Mouse (Mus musculus): Measurements from ENCODE around the gene Csmd2.

Gene Csmd2

DNA sequence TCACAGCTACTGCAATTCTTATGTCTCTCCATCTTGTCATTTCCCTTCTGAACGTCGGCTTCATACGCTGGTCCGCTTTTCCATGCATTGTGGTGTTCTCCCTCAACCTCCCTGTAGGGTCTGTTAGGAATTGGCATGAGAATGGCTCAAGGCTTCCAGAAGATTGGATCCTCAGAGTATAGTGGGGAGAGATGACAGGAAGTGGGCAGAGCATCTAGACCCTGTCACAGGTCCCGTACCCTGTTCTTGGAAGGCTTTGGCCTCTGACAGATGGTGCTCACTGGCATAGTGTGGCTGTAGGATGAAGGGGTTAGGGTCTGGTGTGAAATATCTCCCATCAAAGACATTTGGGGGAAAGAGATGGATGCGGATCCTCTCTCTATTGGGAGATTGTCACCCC is 380.4 kb downstream of the Csmd2 start:
- DNase-seq, result no peak

DNA sequence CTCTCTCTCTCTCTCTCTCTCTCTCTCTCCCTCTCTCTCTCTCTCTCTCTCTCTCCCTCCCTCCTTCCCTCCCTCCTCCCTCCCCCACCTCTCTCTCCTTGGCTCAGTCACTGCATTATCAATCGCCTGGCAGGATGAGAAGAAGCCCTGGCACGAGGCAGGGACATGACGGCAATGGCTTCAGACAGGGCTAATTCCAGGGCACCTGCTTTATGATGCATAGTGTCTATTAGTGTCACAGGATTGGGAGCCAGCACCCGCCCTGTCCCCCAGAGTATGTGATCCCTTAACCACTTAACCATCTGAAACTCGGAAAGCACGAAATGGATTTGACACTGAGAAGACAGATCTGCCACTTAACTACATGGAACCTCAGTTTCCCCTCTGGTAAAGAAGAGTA is 384.1 kb downstream of the Csmd2 start:
- DNase-seq, result no peak

DNA sequence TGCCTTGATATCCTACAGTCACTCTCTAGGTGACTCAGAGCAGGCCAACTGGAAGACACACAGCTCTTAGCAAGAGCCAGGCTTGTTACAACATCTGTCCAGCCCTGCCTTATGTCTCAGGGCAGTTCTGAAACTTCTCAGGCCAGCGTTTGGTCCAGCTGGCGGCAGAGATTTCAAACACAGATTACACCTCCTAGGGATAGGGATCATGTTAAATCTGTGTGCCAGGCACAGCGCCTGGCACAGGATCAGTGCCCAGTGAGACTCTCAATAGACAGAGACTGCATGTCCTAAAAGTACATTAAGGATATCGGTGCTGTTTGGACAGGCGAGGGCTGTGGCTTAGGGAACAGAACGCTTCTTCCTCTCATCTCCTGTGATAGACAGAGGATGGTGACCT is 385.5 kb downstream of the Csmd2 start:
- no peak for DNase-seq

DNA sequence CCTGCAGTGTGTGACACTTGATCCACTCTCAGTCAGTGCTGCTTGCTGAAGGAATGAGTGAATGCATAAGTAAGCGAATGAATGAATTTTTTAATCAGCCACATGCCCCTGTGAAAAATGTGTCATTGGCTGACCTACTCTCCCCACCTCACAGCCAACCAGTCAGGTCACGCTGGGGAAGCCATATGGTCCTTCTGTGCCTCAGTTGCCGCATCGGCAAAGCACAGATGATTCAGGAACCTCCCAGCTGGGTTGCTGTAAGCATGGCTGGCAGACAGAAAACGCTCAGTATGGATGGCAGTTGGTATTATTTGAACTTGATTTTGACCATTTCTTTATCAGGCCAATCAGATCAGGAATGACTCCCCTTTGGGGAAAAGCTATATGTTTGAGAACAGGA is 386.4 kb downstream of the Csmd2 start:
- DNase-seq, result no peak

DNA sequence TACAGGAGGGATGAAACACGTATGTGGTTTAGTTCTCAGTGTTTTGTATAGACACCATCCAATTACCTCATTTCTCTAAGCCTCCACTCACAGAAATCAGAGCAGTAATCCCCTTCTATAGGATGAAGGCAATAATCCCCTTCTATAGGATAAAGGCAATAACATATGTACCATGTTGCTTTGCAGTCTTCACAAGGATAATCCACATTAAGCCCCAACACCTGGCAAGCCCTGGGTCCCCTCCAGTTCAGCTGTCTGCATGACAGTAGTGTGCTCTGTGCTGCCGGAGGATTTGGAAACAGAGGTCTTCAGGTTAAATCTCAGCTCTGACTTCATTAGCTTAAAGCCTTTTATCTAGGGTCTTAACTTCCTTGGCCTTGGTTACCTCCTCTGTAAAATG is 391.3 kb downstream of the Csmd2 start:
- DNase-seq, result no peak

DNA sequence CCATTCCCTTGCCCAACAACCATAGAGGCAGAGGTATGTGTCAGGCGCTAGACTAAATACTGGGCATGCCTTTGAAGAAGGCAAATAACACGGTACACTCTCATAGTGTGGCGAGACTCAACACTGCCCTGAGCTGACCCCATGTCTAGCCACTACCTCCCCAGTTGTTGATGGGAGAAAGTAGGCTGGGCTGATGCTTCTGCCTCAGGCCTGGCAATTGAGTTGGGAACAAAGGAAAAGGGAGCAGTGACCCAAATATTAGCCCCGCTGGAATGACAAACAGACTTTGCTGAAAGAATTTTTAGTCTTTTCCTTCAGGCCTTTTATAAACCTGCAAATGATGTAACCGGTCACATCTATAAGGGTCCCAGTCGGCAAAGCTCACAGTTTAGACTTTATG is 393.7 kb downstream of the Csmd2 start:
- DNase-seq, result no peak

DNA sequence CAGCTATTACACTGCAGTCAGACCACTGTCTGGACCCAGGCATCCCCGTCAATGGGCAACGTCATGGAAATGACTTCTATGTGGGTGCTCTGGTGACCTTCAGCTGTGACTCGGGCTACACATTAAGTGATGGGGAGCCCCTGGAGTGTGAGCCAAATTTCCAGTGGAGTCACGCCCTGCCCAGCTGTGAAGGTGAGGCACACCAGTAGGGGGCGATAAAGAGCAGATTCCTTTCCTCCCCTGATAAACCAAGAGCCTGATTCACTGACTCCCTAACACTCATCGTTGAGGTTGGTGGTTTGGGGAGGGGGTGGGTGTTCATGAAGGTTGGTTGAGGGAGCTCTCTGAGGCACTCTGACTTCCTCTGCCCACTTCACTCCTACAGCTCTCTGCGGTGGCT is 396.1 kb downstream of the Csmd2 start:
- no peak for DNase-seq

DNA sequence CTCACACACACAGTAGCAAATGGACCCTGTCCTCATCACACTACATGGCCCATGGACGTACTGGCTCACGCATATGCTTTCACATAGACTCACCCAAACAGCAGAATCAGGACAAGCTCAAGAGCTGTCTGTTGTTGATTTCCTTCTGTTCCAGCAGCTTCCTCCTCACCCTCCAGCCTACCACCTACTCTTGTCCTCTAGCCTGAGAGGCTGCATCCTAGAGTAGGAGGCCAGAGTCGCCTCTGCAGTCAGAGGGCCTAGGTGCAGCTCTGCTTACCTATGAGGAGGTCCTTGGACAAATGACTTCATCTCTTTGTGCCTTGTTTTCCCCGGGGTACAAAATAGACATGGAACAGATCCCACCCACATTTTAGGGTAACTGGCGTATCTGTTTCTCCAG is 403.8 kb downstream of the Csmd2 start:
- no peak for DNase-seq

DNA sequence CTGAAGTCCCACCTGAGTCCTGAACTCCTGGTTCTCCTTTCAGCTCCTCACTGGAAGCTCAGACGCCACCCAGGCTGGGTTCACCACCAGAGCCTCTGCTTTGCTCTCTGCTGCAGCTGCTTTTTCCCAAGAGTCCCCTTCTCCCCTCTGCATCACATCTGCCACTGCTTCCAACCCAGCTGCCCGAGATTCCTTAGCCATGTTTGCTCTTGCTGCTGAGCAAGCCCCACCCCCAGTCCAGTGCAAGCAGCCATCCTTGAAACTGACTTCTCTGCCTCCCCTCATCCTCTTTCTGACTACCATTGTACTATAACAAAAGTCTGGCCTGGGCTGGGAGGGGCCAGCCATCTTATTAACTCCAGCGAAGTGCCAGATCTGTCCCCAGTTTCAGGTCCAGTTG is 404.6 kb downstream of the Csmd2 start:
- DNase-seq, result no peak

DNA sequence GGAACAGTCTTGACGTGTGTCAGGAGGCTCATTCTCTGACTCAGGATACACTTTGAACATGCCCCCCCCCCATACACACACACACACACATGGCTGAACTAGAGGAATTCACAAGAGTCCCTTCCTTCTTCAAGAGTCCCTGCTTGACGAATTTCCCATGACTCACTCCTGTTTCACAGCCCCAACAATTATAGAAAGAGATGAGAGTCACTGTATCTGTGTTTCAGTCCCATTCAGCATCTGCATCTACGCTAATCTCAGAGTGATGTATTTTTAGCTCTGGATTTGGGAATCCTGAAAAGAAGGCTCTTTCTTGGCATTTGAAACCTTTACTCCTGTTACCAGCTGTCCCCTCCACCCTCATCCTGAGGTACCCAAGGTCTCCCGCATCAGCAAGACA is 406.2 kb downstream of the Csmd2 start:
- DNase-seq, result no peak

DNA sequence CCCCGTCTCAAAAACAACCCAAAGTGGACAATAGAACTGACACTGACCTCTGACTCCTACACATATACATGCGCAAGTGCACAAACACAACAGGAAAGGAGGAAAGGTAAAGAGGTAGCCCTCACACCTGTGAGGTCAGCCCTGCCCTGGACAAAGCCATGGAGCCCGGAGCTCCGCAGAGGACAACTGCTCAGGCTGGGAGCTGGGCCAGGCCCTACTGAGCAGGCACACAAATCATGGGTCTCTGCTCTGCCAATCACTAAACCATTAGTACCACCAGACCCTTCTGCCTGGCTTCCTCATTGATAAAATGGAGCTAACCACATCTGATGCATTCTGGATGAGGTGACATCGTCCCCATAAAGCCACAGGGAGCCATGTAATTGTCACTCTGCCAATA is 409.0 kb downstream of the Csmd2 start:
- DNase-seq, result no peak

DNA sequence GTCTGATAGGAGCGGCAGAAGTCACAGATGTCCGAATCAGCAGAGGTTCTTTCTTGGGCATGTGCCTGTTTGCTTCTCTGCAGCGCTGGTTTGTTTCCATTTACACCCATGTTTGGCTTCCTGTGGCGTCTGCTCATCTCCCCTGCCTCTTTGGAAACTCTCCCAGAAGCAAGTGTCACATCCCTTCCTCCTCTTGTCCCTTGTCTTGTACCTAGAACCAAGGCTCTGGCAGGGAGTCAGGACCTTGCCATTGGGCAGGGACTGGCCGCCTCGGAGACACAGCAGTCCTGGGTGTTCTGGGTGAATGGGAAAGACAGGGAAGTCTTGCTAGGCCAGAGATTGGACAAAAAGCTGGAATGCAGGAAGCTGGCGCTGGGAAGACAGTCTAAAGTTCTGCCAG is 410.1 kb downstream of the Csmd2 start:
- DNase-seq, result no peak

DNA sequence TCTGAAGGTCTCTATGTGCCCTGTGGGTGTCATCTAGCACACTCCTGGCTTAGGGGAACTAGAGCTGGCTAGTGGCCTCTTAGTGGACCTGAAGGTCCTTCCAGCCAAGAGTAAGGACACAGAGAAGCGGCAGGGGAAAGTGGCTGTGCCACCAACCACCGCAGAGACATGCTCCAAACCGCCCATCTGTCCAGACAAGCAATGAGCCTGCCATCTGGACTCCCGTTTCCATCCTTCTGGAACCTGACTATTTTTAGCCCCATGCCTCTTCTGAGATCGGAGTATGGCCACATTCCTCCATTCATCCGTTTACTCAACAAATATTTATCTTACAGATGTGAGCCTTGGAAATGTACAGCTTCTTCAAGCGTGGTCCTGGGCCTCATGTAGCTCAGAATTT is 411.3 kb downstream of the Csmd2 start:
- no peak for DNase-seq

DNA sequence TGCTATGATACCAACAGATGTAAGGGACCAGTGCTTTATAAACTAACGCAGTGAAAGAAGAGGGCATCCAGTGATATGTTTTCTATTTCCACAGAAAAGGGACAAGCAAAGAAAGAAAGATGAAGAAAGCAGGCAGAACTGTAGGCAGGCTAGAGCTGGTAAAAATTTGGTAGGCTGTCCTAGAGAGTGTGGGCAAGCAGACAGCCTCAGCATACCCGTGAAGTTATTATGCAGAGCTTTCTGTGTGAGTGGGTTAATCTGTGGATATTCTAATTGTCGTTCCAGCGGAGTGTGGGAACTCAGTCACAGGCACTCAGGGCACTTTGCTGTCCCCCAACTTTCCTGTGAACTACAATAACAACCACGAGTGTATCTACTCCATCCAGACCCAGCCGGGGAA is 412.4 kb downstream of the Csmd2 start:
- DNase-seq, result no peak

DNA sequence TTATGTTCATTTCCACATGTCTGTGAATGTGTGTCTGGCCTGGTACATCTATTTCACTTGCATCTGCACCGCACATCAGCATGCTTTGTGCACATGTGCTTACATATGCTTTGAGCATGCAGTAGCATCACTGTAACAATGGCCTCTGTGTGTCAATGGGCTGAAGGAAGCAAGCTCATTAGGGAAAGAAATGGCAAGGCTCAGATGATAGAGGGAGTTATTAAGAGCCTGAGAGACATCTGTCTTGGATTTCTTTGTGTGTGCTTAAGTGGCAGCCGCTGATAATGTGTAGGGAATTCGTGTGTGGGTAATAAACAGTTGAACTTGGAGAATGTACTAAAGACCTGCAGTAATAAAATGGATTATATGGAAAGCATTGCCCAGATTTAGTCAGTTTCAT is 413.9 kb downstream of the Csmd2 start:
- DNase-seq, result no peak

DNA sequence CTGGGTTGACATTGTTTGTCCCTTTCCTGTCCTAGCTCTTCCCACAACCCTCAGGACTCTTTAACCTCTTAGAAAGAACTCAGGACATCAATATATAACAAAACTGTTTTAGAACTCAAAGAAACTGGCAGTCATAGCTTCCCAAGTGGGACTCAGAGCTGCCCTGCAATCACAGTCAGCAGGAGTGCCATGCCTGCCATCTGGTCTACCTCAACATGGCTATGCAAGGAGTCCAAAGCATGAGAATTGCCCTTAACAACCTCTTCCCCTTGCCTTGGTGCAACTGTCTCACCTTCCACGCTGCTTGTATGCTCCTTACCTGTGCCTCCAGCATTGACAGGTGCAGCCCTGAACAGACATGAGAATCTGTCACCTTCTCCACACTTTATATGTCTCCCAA is 415.0 kb downstream of the Csmd2 start:
- no peak for DNase-seq

DNA sequence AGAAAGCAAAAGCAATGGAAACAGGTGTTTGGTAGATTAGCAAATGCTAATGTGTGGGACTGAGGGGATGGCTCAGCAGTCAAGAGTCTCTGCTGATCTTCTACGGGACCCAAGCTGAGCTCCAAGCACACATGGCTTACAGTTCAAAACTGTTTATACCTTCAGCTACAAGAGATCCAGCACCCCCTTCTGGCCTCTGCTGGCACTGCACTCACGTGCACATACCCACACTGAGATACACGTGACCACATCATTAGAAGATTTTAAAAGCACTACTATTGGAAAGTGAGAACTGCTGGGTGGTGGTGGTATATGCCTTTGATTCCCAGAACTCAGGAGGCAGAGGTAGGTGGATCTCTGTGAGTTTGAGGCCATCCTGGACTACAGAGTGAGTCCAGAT is 417.9 kb downstream of the Csmd2 start:
- no peak for DNase-seq

DNA sequence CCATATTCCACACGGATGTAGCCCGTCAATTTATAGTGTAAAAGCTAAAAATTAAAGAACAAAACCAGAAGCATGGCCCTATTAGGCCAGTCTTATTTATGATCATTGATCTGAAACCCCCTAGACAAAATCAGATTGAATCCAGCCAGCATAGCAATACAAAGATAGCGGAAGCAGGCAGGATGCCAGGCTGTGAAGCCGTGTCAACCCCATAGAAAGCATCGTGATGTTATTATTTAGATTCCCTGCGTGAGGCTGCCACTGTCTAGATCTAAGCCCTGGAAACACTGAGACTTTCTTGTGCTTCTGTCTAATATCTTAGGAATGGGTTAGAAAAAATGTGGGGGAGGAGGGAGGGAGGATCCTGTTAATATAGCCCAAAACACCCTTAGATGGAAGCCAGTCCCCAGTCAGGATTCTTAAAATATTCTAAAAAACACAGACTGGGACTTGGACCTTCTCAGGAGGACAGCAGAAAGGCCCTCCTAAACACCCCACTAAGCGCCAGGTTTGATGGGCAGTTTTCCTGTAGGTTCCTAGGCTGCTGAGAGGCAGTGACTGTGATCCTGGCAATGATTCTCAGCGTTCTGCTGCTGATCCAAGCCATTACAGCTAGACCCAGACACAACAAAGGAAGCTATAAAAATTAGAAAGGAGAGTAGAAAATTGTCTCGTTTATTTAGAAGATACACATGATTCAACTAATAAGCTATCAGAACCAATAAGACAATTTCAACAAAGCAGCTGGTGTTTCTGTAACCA is 419.6 kb downstream of the Csmd2 start:
- no peak for DNase-seq

DNA sequence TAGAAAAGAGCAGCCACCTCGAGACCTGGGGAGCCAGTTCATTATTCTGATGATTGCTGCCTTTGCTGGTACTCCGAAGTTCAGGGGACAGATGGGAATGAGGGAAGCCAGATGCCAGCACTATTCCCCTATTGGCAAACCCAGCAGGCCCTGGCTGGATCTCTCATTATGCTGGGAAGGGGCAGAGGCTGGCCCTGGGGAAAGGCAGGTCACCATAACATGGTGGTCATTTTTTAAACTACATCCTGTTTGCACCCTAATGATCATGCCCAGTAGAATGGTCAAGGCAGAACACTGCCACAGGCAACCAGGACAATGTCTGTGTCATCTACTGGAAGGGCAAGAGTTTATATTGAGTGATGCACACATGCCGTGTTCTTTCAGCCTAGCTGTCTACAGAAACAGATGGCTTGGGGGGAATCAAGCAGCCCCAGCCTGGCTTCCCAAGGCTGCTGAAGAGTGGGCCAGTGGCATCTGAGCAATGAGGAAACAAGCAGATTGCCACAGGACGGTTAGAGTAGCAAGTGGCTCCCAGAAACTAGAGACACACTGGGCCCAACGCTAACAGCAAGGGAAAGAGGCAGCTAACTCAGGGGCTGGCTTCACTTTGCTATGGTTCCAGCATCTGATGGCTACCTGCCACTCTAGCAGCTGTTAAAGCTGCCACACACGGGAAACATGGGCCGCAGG is 424.4 kb downstream of the Csmd2 start:
- DNase-seq, result no peak

DNA sequence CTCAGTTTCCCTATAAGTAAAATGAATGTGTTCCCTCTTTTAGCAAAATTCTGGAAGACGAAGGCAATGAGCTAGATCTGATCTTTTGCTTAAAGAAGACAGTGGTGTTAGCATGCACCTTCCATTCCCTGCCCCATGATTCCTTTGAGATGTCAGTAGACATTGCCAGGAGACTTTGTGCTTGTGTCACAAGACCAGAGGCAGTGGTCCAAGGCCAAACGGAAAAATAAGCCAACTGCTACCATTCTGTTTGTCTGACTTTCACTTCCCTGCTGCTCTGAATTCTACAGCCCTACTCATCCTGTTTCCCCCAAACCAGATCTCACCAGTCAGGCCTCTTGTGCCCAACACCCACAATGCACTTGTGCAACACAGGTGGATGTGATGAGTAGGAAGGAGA is 427.1 kb downstream of the Csmd2 start:
- no peak for DNase-seq

DNA sequence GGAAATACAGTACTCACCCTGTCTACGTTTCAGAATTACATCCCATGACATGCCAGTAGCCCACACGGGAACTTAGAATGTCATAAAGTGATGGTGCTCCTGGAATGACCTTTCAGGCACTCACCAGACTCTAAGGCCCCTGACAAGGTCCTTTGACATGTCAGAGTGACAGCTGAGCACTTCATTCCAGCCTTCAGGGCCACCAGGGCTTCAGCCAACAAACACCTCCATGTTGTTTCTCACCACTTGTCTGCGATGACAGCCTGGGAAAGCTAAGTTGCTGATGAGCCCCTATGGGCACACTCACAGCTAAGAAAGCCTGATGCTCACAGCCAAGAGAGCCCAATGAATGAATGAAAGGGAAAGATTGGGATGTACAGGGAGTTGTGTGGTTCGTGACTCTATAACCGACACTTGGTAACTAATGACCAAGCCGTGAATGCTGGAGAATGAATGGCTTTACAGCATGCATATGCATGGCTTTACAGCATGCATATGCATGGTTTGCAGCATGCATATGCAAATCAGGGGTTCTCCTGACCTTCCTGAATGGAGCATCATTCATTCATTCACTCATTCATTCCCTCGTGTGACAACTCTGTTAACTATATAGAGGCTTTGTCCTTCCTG is 432.4 kb downstream of the Csmd2 start:
- DNase-seq, result no peak

DNA sequence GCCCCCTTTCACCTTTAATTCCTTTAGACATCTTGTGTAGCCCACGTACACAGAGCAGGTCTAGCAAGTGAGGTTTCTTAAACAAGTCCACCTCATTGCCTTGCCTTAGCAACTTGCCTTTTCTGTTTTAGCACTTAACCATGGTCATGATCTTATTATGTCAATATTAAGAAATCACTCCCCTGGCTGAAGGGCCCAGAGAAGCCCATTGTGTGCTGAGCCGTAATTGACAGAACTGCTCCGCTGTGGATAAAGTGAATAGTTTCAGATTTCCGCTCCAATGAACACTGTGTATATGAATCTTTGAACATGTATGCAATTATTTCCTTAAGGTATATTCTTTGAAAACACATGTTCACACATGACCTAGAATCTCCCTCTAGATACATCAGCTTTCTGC is 434.8 kb downstream of the Csmd2 start:
- no peak for DNase-seq

DNA sequence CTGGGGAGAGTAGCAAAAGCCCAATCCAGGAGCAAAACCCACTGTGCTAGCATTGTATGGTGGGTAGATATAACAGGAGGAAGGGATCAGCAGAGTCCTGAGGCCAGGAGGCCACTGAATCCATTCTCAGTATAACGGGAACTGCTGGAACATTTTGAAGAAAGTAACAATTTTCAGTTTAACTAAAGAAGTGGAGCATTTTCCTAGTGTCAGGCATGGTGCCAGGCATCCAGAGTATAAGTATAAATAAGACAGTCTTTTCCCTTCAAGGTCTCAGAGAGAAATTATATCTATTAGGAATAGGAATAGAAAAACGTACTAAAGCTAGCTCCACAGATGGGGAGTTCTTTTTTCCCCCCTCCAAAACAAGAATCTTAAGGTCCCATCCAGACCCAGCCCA is 437.7 kb downstream of the Csmd2 start:
- no peak for DNase-seq

DNA sequence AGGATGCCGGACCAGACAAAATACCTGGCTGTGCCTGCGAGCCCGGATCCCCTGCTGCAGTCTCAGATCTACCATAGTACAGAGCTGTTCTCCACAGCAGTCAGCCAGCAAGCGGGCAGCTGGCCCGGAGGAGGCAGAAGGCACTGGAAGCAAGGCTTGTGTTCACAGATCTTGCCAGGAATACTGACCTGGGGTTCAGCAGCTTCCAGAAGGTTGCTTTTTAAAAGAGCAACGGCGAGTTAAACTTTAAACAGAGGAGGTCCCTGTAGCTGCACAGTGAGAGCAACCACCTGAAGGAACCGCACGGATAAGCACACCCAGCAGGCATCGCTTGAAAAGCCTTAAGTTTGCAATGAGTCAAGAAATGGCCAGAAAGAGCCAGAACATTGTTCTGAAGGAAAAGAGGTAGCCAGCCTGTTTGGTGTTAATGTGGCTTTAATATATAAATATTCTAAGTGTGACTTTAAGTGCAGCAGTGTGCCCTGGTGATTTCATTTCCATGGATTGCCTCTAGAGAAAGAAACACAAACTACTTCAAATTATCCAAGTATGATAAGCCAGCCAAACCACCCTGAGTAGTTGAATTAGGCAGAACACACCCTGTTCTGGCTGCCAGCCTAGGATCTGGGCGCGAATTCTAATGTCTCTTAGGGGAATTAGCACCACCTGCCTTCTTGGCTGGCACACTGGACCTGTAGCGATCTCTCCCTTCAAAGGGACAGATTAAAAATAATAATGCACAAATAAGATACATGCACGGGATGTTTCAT is 439.8 kb downstream of the Csmd2 start:
- no peak for DNase-seq
